Mouse (Mus musculus): ENCODE results near the gene Gm13289. TPM values are rescaled to one million over a fixed set of nuclear protein-coding genes. Genes with fewer than 3 reads are reported as not detected.
"Not testable (repeated sequence)": the region's sequence is repeated elsewhere in the genome, so short reads cannot be mapped to it uniquely, and the experiment has no call there.

Gene Gm13289
- polyA plus RNA-seq, 1 experiment from 2014 or later: not detected

- not testable (repeated sequence) for ATAC-seq (ENCODE audit: insufficient read depth); H3K4me2 ChIP-seq; H3K27me3 ChIP-seq; H3K4me1 ChIP-seq (replicated peaks); H3K9ac ChIP-seq; H3K36me3 ChIP-seq (replicated peaks); H3K4me3 ChIP-seq (replicated peaks); H3K9me3 ChIP-seq (replicated peaks); H3K27ac ChIP-seq (replicated peaks)
- WGBS (ENCODE audit: insufficient replicate concordance): no CpG with 5 or more reads among the region's 27 CpGs
Measured at GRCm38 (mm10) chr4:88785409-88785808, 8.7 kb downstream of the Gm13289 start, which contains the start of gene Gm13276. Gene Gm13276, plus strand, starts transcription at chr4:88785709.

DNA sequence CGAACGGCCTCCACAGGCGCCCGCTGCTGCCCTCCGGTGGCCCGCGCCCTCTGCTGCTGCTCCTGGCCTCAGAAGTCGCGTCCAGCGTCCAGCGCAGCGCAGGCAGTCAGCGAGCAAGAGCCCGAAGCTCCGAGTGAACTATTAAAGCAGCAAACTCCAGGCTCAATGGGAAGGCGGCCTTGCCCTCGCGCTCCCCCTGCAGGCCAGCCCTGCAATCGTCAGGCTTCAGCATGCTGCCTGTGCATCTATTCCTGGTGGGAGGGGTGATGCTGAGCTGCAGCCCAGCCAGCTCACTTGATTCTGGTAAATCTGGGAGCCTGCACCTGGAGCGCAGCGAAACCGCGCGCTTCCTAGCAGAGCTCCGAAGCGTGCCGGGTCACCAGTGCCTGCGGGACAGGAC is 11.7 kb downstream of the Gm13289 start, which contains the start of gene Gm13277:
Gene Gm13277 (plus strand): TSS at position 231 of the 400 bp plus-strand sequence.
- not testable (repeated sequence) for H3K27me3 ChIP-seq; ATAC-seq (ENCODE audit: insufficient read depth); H3K9me3 ChIP-seq (replicated peaks); H3K27ac ChIP-seq (replicated peaks); H3K4me3 ChIP-seq (replicated peaks); H3K9ac ChIP-seq; H3K4me1 ChIP-seq (replicated peaks); H3K36me3 ChIP-seq (replicated peaks); H3K4me2 ChIP-seq
- WGBS (ENCODE audit: insufficient replicate concordance): 0% methylated on average over 4 of the region's 28 CpGs

GRCm38 (mm10) chr4:88791250-88791649 is 14.5 kb downstream of the Gm13289 start, which contains the start of gene Gm13278:
Gene Gm13278, plus strand, starts transcription at chr4:88791550.
- WGBS (ENCODE audit: insufficient replicate concordance): no CpG with 5 or more reads among the region's 28 CpGs
- H3K9ac ChIP-seq; H3K9me3 ChIP-seq (replicated peaks); H3K36me3 ChIP-seq (replicated peaks); H3K27me3 ChIP-seq; H3K4me2 ChIP-seq; H3K4me3 ChIP-seq (replicated peaks); H3K4me1 ChIP-seq (replicated peaks); H3K27ac ChIP-seq (replicated peaks); ATAC-seq (ENCODE audit: insufficient read depth): not testable (repeated sequence)

GRCm38 (mm10) chr4:88793936-88794675 is 17.4 kb downstream of the Gm13289 start, which contains the start of gene Gm13275:
Gene Gm13275, plus strand, starts transcription at chr4:88794487.
- not testable (repeated sequence) for H3K4me2 ChIP-seq; H3K27me3 ChIP-seq; H3K4me1 ChIP-seq (replicated peaks); H3K9me3 ChIP-seq (replicated peaks); ATAC-seq (ENCODE audit: insufficient read depth); H3K36me3 ChIP-seq (replicated peaks); H3K4me3 ChIP-seq (replicated peaks); H3K9ac ChIP-seq; H3K27ac ChIP-seq (replicated peaks)
- WGBS (ENCODE audit: insufficient replicate concordance): 0% methylated on average over 18 of the region's 52 CpGs

- not testable (repeated sequence) for H3K4me3 ChIP-seq (replicated peaks); H3K27ac ChIP-seq (replicated peaks); ATAC-seq (ENCODE audit: insufficient read depth); H3K9me3 ChIP-seq (replicated peaks); H3K36me3 ChIP-seq (replicated peaks); H3K9ac ChIP-seq; H3K4me1 ChIP-seq (replicated peaks); H3K4me2 ChIP-seq; H3K27me3 ChIP-seq
- no CpG with 5 or more reads among the region's 28 CpGs for WGBS (ENCODE audit: insufficient replicate concordance)
Measured at GRCm38 (mm10) chr4:88797097-88797496, 20.4 kb downstream of the Gm13289 start, which contains the start of gene Gm13279. Gene Gm13279, plus strand, starts transcription at chr4:88797397.

GRCm38 (mm10) chr4:88799365-88799764 is 22.6 kb downstream of the Gm13289 start, which contains the start of gene Gm13285:
Gene Gm13285, plus strand, starts transcription at chr4:88799665.
- H3K4me2 ChIP-seq; H3K9ac ChIP-seq; H3K27me3 ChIP-seq; H3K4me1 ChIP-seq (replicated peaks); H3K27ac ChIP-seq (replicated peaks); H3K4me3 ChIP-seq (replicated peaks); ATAC-seq (ENCODE audit: insufficient read depth); H3K36me3 ChIP-seq (replicated peaks); H3K9me3 ChIP-seq (replicated peaks): not testable (repeated sequence)
- WGBS (ENCODE audit: insufficient replicate concordance): 2% methylated on average over 6 of the region's 7 CpGs

DNA sequence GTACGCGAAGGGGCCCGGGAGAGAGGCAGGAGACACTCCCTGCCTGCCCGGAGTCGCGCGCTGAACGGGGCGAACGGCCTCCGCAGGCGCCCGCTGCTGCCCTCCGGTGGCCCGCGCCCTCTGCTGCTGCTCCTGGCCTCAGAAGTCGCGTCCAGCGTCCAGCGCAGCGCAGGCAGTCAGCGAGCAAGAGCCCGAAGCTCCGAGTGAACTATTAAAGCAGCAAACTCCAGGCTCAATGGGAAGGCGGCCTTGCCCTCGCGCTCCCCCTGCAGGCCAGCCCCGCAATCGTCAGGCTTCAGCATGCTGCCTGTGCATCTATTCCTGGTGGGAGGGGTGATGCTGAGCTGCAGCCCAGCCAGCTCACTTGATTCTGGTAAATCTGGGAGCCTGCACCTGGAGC is 26.2 kb downstream of the Gm13289 start, which contains the start of gene Gm13287:
Gene Gm13287 (plus strand): TSS at position 301 of the 400 bp plus-strand sequence.
- H3K36me3 ChIP-seq (replicated peaks); H3K27me3 ChIP-seq; H3K4me3 ChIP-seq (replicated peaks); H3K27ac ChIP-seq (replicated peaks); ATAC-seq (ENCODE audit: insufficient read depth); H3K4me1 ChIP-seq (replicated peaks); H3K9ac ChIP-seq; H3K9me3 ChIP-seq (replicated peaks): not testable (repeated sequence)
- WGBS (ENCODE audit: insufficient replicate concordance): no CpG with 5 or more reads among the region's 29 CpGs
- H3K4me2 ChIP-seq: peak within 1 kb of the TSS; percentile 40; the same call in 1 of the 2 replicates

GRCm38 (mm10) chr4:88805231-88805630 is 28.5 kb downstream of the Gm13289 start, which contains the start of gene Gm13288:
Gene Gm13288, plus strand, starts transcription at chr4:88805531.
- H3K27me3 ChIP-seq; H3K9me3 ChIP-seq (replicated peaks); H3K9ac ChIP-seq; H3K4me1 ChIP-seq (replicated peaks); H3K36me3 ChIP-seq (replicated peaks); ATAC-seq (ENCODE audit: insufficient read depth); H3K27ac ChIP-seq (replicated peaks): not testable (repeated sequence)
- Histone ChIP-seq H3K4me2 (peak within 1 kb of the TSS; percentile 49), H3K4me3 (replicated peaks) (0 out of 2 replicates have a peak within 1 kb of the TSS, but pooled peaks have one; percentile 24)
- no CpG with 5 or more reads among the region's 8 CpGs for WGBS (ENCODE audit: insufficient replicate concordance)

- WGBS (ENCODE audit: insufficient replicate concordance): 0% methylated on average over 9 of the region's 34 CpGs
- H3K4me2 ChIP-seq: peak overlapping the region; percentile 49
- H3K9ac ChIP-seq; ATAC-seq (ENCODE audit: insufficient read depth); H3K36me3 ChIP-seq (replicated peaks); H3K27me3 ChIP-seq; H3K9me3 ChIP-seq (replicated peaks); H3K27ac ChIP-seq (replicated peaks); H3K4me1 ChIP-seq (replicated peaks): not testable (repeated sequence)
- H3K4me3 ChIP-seq (replicated peaks): 0 out of 2 replicates have a peak overlapping the region, but pooled peaks have one; percentile 24
Measured at GRCm38 (mm10) chr4:88805761-88806160, 29.0 kb downstream of the Gm13289 start.

GRCm38 (mm10) chr4:88815928-88816327 is 39.2 kb downstream of the Gm13289 start, which contains the start of gene Ifna7:
Gene Ifna7, plus strand, starts transcription at chr4:88816228.
- Histone ChIP-seq H3K36me3 (replicated peaks) (no peaks in the 10 kb centered on the region), H3K4me1 (replicated peaks) (no peaks in the 10 kb centered on the region), H3K4me3 (replicated peaks) (no peak within 1 kb of the TSS), H3K9ac (no peak within 1 kb of the TSS), H3K4me2 (no peak within 1 kb of the TSS), H3K27ac (replicated peaks) (no peak within 1 kb of the TSS), H3K9me3 (replicated peaks) (no peaks in the 10 kb centered on the region), H3K27me3 (no peaks in the 10 kb centered on the region; the same call in 1 of the 2 replicates)
- 35% methylated on average over 3 of the region's 3 CpGs for WGBS (ENCODE audit: insufficient replicate concordance)
- no peak for ATAC-seq (ENCODE audit: insufficient read depth)

DNA sequence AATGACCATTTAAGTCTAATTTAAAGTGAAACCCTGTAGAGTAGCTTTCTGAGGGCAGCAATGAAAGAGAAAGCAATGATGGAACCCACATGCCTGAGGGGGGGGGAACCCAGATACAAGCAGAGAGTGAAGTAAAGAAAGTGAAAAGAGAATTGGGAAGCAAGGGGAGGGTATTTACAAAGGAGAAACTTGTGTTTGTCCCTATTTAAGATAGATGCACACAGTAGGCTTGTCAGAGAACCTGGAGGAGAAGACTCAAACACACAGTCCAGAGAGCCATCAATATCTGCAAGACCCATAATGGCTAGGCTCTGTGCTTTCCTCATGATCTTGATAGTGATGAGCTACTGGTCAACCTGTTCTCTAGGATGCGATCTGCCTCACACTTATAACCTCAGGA is 42.9 kb downstream of the Gm13289 start, which contains the start of gene Ifna11:
Gene Ifna11 (plus strand): TSS at position 301 of the 400 bp plus-strand sequence.
- Histone ChIP-seq H3K4me2 (no peak within 1 kb of the TSS), H3K4me3 (replicated peaks) (no peak within 1 kb of the TSS), H3K4me1 (replicated peaks) (no peaks in the 10 kb centered on the region), H3K9ac (no peak within 1 kb of the TSS), H3K27ac (replicated peaks) (no peak within 1 kb of the TSS), H3K27me3 (no peaks in the 10 kb centered on the region; the same call in 1 of the 2 replicates), H3K9me3 (replicated peaks) (no peaks in the 10 kb centered on the region), H3K36me3 (replicated peaks) (no peaks in the 10 kb centered on the region)
- WGBS (ENCODE audit: insufficient replicate concordance): 64% methylated on average over 1 of the region's 1 CpGs
- ATAC-seq (ENCODE audit: insufficient read depth): no peak
